Mouse (Mus musculus): ENCODE results near the gene Nek3. TPM values are rescaled to one million over a fixed set of nuclear protein-coding genes. Genes with fewer than 3 reads are reported as not detected.
"Not testable (repeated sequence)": the region's sequence is repeated elsewhere in the genome, so short reads cannot be mapped to it uniquely, and the experiment has no call there.

Gene Nek3
- polyA plus RNA-seq, 1 experiment from 2014 or later: 6.8 TPM

DNA sequence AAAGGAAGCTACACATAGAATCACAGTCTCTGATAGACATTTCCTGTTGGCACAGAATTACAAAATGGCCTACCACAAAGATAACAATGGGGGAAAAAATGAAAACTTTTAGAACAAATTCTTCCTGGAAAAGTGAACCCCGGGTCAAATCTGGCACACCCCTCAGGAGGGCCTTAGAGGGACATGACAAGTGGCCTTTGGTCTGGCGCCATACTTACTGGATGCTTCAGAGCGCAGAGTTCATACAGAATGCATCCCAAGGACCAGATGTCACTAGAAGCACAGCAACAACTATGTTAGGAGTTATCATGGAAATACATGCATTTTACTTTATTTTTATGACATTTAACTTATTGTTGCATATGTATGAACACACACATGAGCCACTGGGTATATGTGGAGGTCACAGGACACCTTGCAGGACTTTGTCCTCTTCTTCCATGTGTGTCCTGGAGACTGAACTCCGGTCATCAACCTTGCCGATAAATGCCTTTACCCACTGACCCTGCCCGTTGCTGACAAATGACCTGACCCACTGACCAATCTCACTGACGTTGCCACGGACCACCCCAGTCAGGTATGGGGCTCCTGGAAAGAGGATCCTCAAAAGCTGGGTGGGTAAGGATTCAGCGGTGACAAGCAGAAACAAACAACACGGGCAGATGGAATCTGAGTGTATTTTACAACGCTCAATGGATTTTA, 16.4 kb downstream of the Nek3 start:
- H3K36me3 ChIP-seq (ENCODE audit: control insufficient read depth, insufficient read depth, low read length): no peaks in the 10 kb centered on the region; the same call in 1 of the 2 replicates
- no peak overlapping the region for H3K4me2 ChIP-seq (replicated peaks; ENCODE audit: low read depth, low read length)
- no peak for ATAC-seq (ENCODE audit: low FRiP score, low TSS enrichment)
- WGBS: 88% methylated on average over 11 of the region's 11 CpGs
- H3K27me3 ChIP-seq (ENCODE audit: control insufficient read depth, insufficient read depth, low read length): no peaks in the 10 kb centered on the region
- no peaks in the 10 kb centered on the region for H3K9me3 ChIP-seq (ENCODE audit: control insufficient read depth, low read length)
- H3K27ac ChIP-seq (ENCODE audit: low read depth, low read length): no peak overlapping the region
- H3K9ac ChIP-seq (ENCODE audit: low read depth, low read length): no peak overlapping the region
- H3K4me3 ChIP-seq (ENCODE audit: low read length): no peak overlapping the region
- H3K4me1 ChIP-seq (ENCODE audit: control insufficient read depth, insufficient read depth, low read length): no peaks in the 10 kb centered on the region

- H3K27me3 ChIP-seq (ENCODE audit: control insufficient read depth, insufficient read depth, low read length): no peaks in the 10 kb centered on the region
- ATAC-seq (ENCODE audit: low FRiP score, low TSS enrichment): no peak
- H3K4me2 ChIP-seq (replicated peaks; ENCODE audit: low read depth, low read length): no peak overlapping the region
- no peak overlapping the region for H3K4me3 ChIP-seq (ENCODE audit: low read length)
- H3K9me3 ChIP-seq (ENCODE audit: control insufficient read depth, low read length): no peaks in the 10 kb centered on the region
- no peak overlapping the region for H3K9ac ChIP-seq (ENCODE audit: low read depth, low read length)
- no peaks in the 10 kb centered on the region for H3K36me3 ChIP-seq (ENCODE audit: control insufficient read depth, insufficient read depth, low read length)
- WGBS: 89% methylated on average over 7 of the region's 7 CpGs
- no peak overlapping the region for H3K27ac ChIP-seq (ENCODE audit: low read depth, low read length)
- H3K4me1 ChIP-seq (ENCODE audit: control insufficient read depth, insufficient read depth, low read length): no peaks in the 10 kb centered on the region
Measured at GRCm38 (mm10) chr8:22148367-22148740, 17.9 kb downstream of the Nek3 start.

GRCm38 (mm10) chr8:22147706-22148366, 18.4 kb downstream of the Nek3 start:
- no peak overlapping the region for H3K4me2 ChIP-seq (replicated peaks; ENCODE audit: low read depth, low read length)
- H3K4me1 ChIP-seq (ENCODE audit: control insufficient read depth, insufficient read depth, low read length): no peaks in the 10 kb centered on the region
- no peak overlapping the region for H3K27ac ChIP-seq (ENCODE audit: low read depth, low read length)
- H3K9ac ChIP-seq (ENCODE audit: low read depth, low read length): no peak overlapping the region
- WGBS: 59% methylated on average over 9 of the region's 9 CpGs
- H3K4me3 ChIP-seq (ENCODE audit: low read length): no peak overlapping the region
- no peak for ATAC-seq (ENCODE audit: low FRiP score, low TSS enrichment)
- no peaks in the 10 kb centered on the region for H3K27me3 ChIP-seq (ENCODE audit: control insufficient read depth, insufficient read depth, low read length)
- no peaks in the 10 kb centered on the region for H3K36me3 ChIP-seq (ENCODE audit: control insufficient read depth, insufficient read depth, low read length)
- no peaks in the 10 kb centered on the region for H3K9me3 ChIP-seq (ENCODE audit: control insufficient read depth, low read length)

GRCm38 (mm10) chr8:22145831-22146230, 20.4 kb downstream of the Nek3 start:
- Histone ChIP-seq H3K4me3 (ENCODE audit: low read length) (no peak overlapping the region), H3K4me1 (ENCODE audit: control insufficient read depth, insufficient read depth, low read length) (no peaks in the 10 kb centered on the region), H3K36me3 (ENCODE audit: control insufficient read depth, insufficient read depth, low read length) (no peaks in the 10 kb centered on the region), H3K27me3 (ENCODE audit: control insufficient read depth, insufficient read depth, low read length) (no peaks in the 10 kb centered on the region), H3K4me2 (replicated peaks; ENCODE audit: low read depth, low read length) (no peak overlapping the region), H3K9ac (ENCODE audit: low read depth, low read length) (no peak overlapping the region), H3K9me3 (ENCODE audit: control insufficient read depth, low read length) (no peaks in the 10 kb centered on the region), H3K27ac (ENCODE audit: low read depth, low read length) (no peak overlapping the region)
- no peak for ATAC-seq (ENCODE audit: low FRiP score, low TSS enrichment)
- WGBS: 81% methylated on average over 6 of the region's 6 CpGs

DNA sequence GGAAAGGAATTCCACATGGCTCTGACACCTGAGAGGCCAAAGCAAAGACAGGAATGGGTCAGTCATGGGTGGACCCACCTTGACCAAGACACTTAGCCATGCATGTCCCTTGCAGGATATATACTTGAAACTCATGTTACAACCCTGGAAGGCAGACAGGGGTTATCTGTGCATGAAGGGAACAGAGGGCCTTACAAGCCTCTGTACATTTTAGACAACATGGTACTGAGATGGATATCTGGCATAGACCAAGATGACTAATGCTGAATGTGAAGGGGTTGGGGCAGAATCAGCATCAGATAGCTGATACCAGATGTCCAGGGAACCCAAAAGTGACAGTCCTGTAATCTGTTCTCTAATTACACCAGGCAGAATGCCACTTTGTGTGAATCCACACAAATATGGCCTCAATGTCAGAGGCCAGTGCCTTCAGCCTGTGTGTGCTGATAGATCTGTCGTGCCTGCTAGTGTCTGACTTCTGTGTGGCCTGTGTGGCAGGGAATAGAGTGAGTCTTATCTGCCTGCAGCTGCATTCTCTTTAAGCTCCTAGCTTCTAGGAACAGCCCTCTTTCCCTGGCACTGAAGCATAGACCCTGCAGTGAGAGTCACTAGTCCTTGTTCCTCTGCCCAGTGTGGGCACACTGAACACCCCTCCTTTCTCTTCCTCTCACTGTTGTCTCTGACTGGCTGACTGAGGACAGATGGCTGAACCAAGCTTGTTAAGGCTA, 22.3 kb downstream of the Nek3 start:
- H3K27me3 ChIP-seq (ENCODE audit: control insufficient read depth, insufficient read depth, low read length): no peaks in the 10 kb centered on the region
- H3K36me3 ChIP-seq (ENCODE audit: control insufficient read depth, insufficient read depth, low read length): no peaks in the 10 kb centered on the region
- H3K4me2 ChIP-seq (replicated peaks; ENCODE audit: low read depth, low read length): no peak overlapping the region
- H3K9ac ChIP-seq (ENCODE audit: low read depth, low read length): no peak overlapping the region
- H3K9me3 ChIP-seq (ENCODE audit: control insufficient read depth, low read length): no peaks in the 10 kb centered on the region
- H3K27ac ChIP-seq (ENCODE audit: low read depth, low read length): no peak overlapping the region
- no peaks in the 10 kb centered on the region for H3K4me1 ChIP-seq (ENCODE audit: control insufficient read depth, insufficient read depth, low read length)
- no peak for ATAC-seq (ENCODE audit: low FRiP score, low TSS enrichment)
- no peak overlapping the region for H3K4me3 ChIP-seq (ENCODE audit: low read length)
- WGBS: 76% methylated on average over 1 of the region's 1 CpGs

DNA sequence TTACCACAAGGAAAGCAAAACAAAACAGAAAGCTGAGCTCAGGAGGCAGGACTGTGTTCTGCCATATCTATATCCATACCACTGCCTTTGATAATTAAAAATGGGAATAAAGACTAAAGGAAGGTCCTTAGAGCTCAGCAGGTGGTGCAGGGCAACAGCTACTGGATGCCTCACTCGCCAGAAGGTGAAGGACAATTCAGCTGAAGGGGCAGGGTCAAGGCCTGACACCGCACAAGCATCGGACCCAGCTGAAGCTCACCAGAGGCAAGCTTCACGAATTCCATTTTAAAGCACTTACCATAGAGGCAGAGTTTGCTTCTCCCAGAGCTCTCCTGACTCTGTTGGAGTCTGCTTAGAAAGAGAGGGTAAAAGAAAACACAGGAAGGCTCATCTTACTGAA, 23.6 kb downstream of the Nek3 start:
- Histone ChIP-seq H3K4me2 (replicated peaks; ENCODE audit: low read depth, low read length) (no peak overlapping the region), H3K27me3 (ENCODE audit: control insufficient read depth, insufficient read depth, low read length) (no peaks in the 10 kb centered on the region), H3K4me1 (ENCODE audit: control insufficient read depth, insufficient read depth, low read length) (no peaks in the 10 kb centered on the region), H3K9ac (ENCODE audit: low read depth, low read length) (no peak overlapping the region), H3K9me3 (ENCODE audit: control insufficient read depth, low read length) (no peaks in the 10 kb centered on the region), H3K27ac (ENCODE audit: low read depth, low read length) (no peak overlapping the region), H3K36me3 (ENCODE audit: control insufficient read depth, insufficient read depth, low read length) (no peaks in the 10 kb centered on the region), H3K4me3 (ENCODE audit: low read length) (no peak overlapping the region)
- WGBS: 77% methylated on average over 4 of the region's 4 CpGs
- no peak for ATAC-seq (ENCODE audit: low FRiP score, low TSS enrichment)

DNA sequence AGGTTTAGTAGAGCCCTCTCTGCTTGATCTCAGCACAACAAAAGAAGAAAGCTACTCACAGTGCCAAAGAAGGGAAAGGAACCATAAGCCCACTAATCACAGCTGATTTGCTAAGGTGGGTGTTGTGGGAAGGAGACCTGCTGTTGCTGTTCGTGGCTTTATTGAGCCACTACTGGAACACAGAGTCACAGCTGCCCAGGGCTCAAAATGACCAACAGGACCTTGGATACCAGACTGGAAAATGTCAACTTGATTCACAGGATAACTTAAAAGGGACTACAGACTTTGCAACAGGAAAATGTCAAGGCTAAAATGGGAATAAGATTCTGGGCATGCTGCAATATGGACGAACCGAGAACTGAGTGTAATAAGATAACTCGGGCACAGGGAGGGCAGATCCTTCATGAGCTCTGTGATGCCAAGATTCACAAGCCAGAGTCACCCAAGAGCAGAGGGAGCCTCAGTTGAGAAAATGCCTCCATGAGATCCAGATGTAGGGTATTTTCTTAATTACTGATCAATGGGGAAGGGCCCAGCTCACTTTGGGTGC, 24.3 kb downstream of the Nek3 start:
- Histone ChIP-seq H3K27me3 (ENCODE audit: control insufficient read depth, insufficient read depth, low read length) (no peaks in the 10 kb centered on the region), H3K9me3 (ENCODE audit: control insufficient read depth, low read length) (no peaks in the 10 kb centered on the region), H3K4me3 (ENCODE audit: low read length) (no peak overlapping the region), H3K36me3 (ENCODE audit: control insufficient read depth, insufficient read depth, low read length) (no peaks in the 10 kb centered on the region), H3K27ac (ENCODE audit: low read depth, low read length) (no peak overlapping the region), H3K4me1 (ENCODE audit: control insufficient read depth, insufficient read depth, low read length) (no peaks in the 10 kb centered on the region), H3K4me2 (replicated peaks; ENCODE audit: low read depth, low read length) (no peak overlapping the region), H3K9ac (ENCODE audit: low read depth, low read length) (no peak overlapping the region)
- WGBS: 88% methylated on average over 4 of the region's 4 CpGs
- no peak for ATAC-seq (ENCODE audit: low FRiP score, low TSS enrichment)

DNA sequence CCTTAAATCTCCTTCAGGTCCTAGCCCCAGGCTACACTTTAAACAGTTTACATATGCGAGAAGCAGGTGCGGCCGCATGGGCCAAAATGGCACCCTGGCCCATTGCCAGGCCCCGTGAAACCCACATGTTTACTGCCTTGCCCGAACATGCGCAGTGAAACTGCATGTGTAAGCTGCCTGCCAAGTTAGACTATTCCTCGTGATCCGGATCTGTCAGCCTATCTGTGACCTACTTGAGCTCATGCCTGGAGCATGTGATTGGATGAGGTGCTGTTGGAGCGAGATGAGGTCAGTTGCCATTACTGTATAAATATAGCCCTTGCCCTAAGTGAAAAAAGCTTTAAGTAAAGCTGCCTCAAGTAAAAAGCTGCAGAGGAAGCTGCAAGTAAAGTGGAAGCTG, 29.8 kb downstream of the Nek3 start:
- H3K4me1 ChIP-seq (ENCODE audit: control insufficient read depth, insufficient read depth, low read length); H3K9me3 ChIP-seq (ENCODE audit: control insufficient read depth, low read length); H3K9ac ChIP-seq (ENCODE audit: low read depth, low read length); H3K27me3 ChIP-seq (ENCODE audit: control insufficient read depth, insufficient read depth, low read length); ATAC-seq (ENCODE audit: low FRiP score, low TSS enrichment); H3K36me3 ChIP-seq (ENCODE audit: control insufficient read depth, insufficient read depth, low read length); H3K4me3 ChIP-seq (ENCODE audit: low read length); H3K27ac ChIP-seq (ENCODE audit: low read depth, low read length); H3K4me2 ChIP-seq (replicated peaks; ENCODE audit: low read depth, low read length): not testable (repeated sequence)
- 94% methylated on average over 9 of the region's 9 CpGs for WGBS

- WGBS: 62% methylated on average over 5 of the region's 5 CpGs
- H3K9ac ChIP-seq (ENCODE audit: low read depth, low read length): no peak overlapping the region
- no peak overlapping the region for H3K4me2 ChIP-seq (replicated peaks; ENCODE audit: low read depth, low read length)
- H3K27me3 ChIP-seq (ENCODE audit: control insufficient read depth, insufficient read depth, low read length): no peaks in the 10 kb centered on the region
- H3K9me3 ChIP-seq (ENCODE audit: control insufficient read depth, low read length): no peaks in the 10 kb centered on the region
- no peak overlapping the region for H3K27ac ChIP-seq (ENCODE audit: low read depth, low read length)
- no peak for ATAC-seq (ENCODE audit: low FRiP score, low TSS enrichment)
- no peaks in the 10 kb centered on the region for H3K4me1 ChIP-seq (ENCODE audit: control insufficient read depth, insufficient read depth, low read length)
- no peak overlapping the region for H3K4me3 ChIP-seq (ENCODE audit: low read length)
- peaks cover 6% of the 10 kb centered on the region; the same call in 1 of the 2 replicates for H3K36me3 ChIP-seq (ENCODE audit: control insufficient read depth, insufficient read depth, low read length)
Measured at GRCm38 (mm10) chr8:22134750-22135135, 31.5 kb downstream of the Nek3 start.

Measured in kidney, embryonic 14.5 days (tissue).